Mouse (Mus musculus): ENCODE measurements around the gene Phf11a. TPM values are rescaled to one million over a fixed set of nuclear protein-coding genes. Genes with fewer than 3 reads are reported as not detected.
"Not testable (repeated sequence)": the region's sequence is repeated elsewhere in the genome, so short reads cannot be mapped to it uniquely, and the experiment has no call there.

Phf11a gene
- polyA plus RNA-seq, 2 experiments = 0.08 TPM; not detected in 1

- not testable (repeated sequence) for H3K36me3 ChIP-seq (ENCODE audit: control insufficient read depth, insufficient read depth, low read length); DNase-seq (ENCODE audit: low spot score); H3K9ac ChIP-seq (ENCODE audit: low read depth, low read length, severe bottlenecking); H3K4me2 ChIP-seq (replicated peaks; ENCODE audit: low read depth, low read length, severe bottlenecking); H3K27me3 ChIP-seq (ENCODE audit: control insufficient read depth, insufficient read depth, low read length); H3K9me3 ChIP-seq (ENCODE audit: control insufficient read depth, low read length); H3K4me3 ChIP-seq (replicated peaks; ENCODE audit: low read length); H3K27ac ChIP-seq (replicated peaks; ENCODE audit: low read depth, low read length); ATAC-seq (ENCODE audit: low FRiP score, low read depth); H3K4me1 ChIP-seq (ENCODE audit: control insufficient read depth, insufficient read depth, low read length)
- WGBS = 78% methylated on average over 4 of the region's 4 CpGs
These were observed 22.4 kb downstream of the Phf11a start for GRCm38 (mm10) chr14:59274961-59275360.

GRCm38 (mm10) chr14:59260056-59260455, 37.3 kb downstream of the Phf11a start, which contains the start of gene Gm6904:
TSS of gene Gm6904 (minus strand) at chr14:59260216.
- Histone ChIP-seq H3K27me3 (ENCODE audit: control insufficient read depth, insufficient read depth, low read length) (no peaks in the 10 kb centered on the region), H3K4me2 (replicated peaks; ENCODE audit: low read depth, low read length, severe bottlenecking) (no peak within 1 kb of the TSS), H3K36me3 (ENCODE audit: control insufficient read depth, insufficient read depth, low read length) (no peaks in the 10 kb centered on the region), H3K4me3 (replicated peaks; ENCODE audit: low read length) (no peak within 1 kb of the TSS), H3K9me3 (ENCODE audit: control insufficient read depth, low read length) (no peaks in the 10 kb centered on the region), H3K4me1 (ENCODE audit: control insufficient read depth, insufficient read depth, low read length) (no peaks in the 10 kb centered on the region), H3K27ac (replicated peaks; ENCODE audit: low read depth, low read length) (no peak within 1 kb of the TSS), H3K9ac (ENCODE audit: low read depth, low read length, severe bottlenecking) (no peak within 1 kb of the TSS)
- WGBS = 50% methylated on average over 3 of the region's 3 CpGs
- DNase-seq (ENCODE audit: low spot score) (peak; percentile 6), ATAC-seq (ENCODE audit: low FRiP score, low read depth) (no peak)
- no peak for TF ChIP-seq POLR2A (IDR thresholded peaks at IDR 0.05; ENCODE audit: borderline replicate concordance, extremely low read depth, insufficient read depth, insufficient read length)

- H3K4me1 ChIP-seq (ENCODE audit: control insufficient read depth, insufficient read depth, low read length); H3K9me3 ChIP-seq (ENCODE audit: control insufficient read depth, low read length); H3K36me3 ChIP-seq (ENCODE audit: control insufficient read depth, insufficient read depth, low read length); H3K4me3 ChIP-seq (replicated peaks; ENCODE audit: low read length); H3K4me2 ChIP-seq (replicated peaks; ENCODE audit: low read depth, low read length, severe bottlenecking); ATAC-seq (ENCODE audit: low FRiP score, low read depth); H3K27me3 ChIP-seq (ENCODE audit: control insufficient read depth, insufficient read depth, low read length); H3K27ac ChIP-seq (replicated peaks; ENCODE audit: low read depth, low read length); H3K9ac ChIP-seq (ENCODE audit: low read depth, low read length, severe bottlenecking); DNase-seq (ENCODE audit: low spot score): not testable (repeated sequence)
- WGBS = 90% methylated on average over 1 of the region's 1 CpGs
These were observed 41.5 kb downstream of the Phf11a start for GRCm38 (mm10) chr14:59255861-59256260.

GRCm38 (mm10) chr14:59250350-59250749, 47.0 kb downstream of the Phf11a start:
- not testable (repeated sequence) for H3K4me2 ChIP-seq (replicated peaks; ENCODE audit: low read depth, low read length, severe bottlenecking); ATAC-seq (ENCODE audit: low FRiP score, low read depth); H3K27me3 ChIP-seq (ENCODE audit: control insufficient read depth, insufficient read depth, low read length); H3K4me3 ChIP-seq (replicated peaks; ENCODE audit: low read length); H3K9ac ChIP-seq (ENCODE audit: low read depth, low read length, severe bottlenecking); H3K9me3 ChIP-seq (ENCODE audit: control insufficient read depth, low read length); H3K36me3 ChIP-seq (ENCODE audit: control insufficient read depth, insufficient read depth, low read length); H3K4me1 ChIP-seq (ENCODE audit: control insufficient read depth, insufficient read depth, low read length); H3K27ac ChIP-seq (replicated peaks; ENCODE audit: low read depth, low read length)
- WGBS = 59% methylated on average over 5 of the region's 5 CpGs
- peak; percentile 28 for DNase-seq (ENCODE audit: low spot score)

- peaks cover 90% of the 10 kb centered on the region for H3K36me3 ChIP-seq (ENCODE audit: control insufficient read depth, insufficient read depth, low read length)
- no peak for TF ChIP-seq POLR2A (IDR thresholded peaks at IDR 0.05; ENCODE audit: borderline replicate concordance, extremely low read depth, insufficient read depth, insufficient read length)
- no peak overlapping the region for H3K27ac ChIP-seq (replicated peaks; ENCODE audit: low read depth, low read length)
- H3K9me3 ChIP-seq (ENCODE audit: control insufficient read depth, low read length) = 0 out of 2 replicates have a peak, but pooled peaks cover 3% of the 10 kb centered on the region
- H3K4me3 ChIP-seq (replicated peaks; ENCODE audit: low read length) = no peak overlapping the region
- H3K4me1 ChIP-seq (ENCODE audit: control insufficient read depth, insufficient read depth, low read length) = no peaks in the 10 kb centered on the region
- no peak overlapping the region for H3K9ac ChIP-seq (ENCODE audit: low read depth, low read length, severe bottlenecking)
- no peak overlapping the region for H3K4me2 ChIP-seq (replicated peaks; ENCODE audit: low read depth, low read length, severe bottlenecking)
- DNase-seq (ENCODE audit: low spot score) = no peak
- WGBS = 91% methylated on average over 9 of the region's 9 CpGs
- H3K27me3 ChIP-seq (ENCODE audit: control insufficient read depth, insufficient read depth, low read length) = no peaks in the 10 kb centered on the region
- ATAC-seq (ENCODE audit: low FRiP score, low read depth) = no peak
These were observed 63.7 kb downstream of the Phf11a start for GRCm38 (mm10) chr14:59233635-59234034.

- Histone ChIP-seq H3K36me3 (ENCODE audit: control insufficient read depth, insufficient read depth, low read length) (peaks cover 89% of the 10 kb centered on the region), H3K4me1 (ENCODE audit: control insufficient read depth, insufficient read depth, low read length) (no peaks in the 10 kb centered on the region), H3K27me3 (ENCODE audit: control insufficient read depth, insufficient read depth, low read length) (no peaks in the 10 kb centered on the region), H3K4me3 (replicated peaks; ENCODE audit: low read length) (no peak overlapping the region), H3K9ac (ENCODE audit: low read depth, low read length, severe bottlenecking) (no peak overlapping the region), H3K4me2 (replicated peaks; ENCODE audit: low read depth, low read length, severe bottlenecking) (no peak overlapping the region), H3K27ac (replicated peaks; ENCODE audit: low read depth, low read length) (no peak overlapping the region), H3K9me3 (ENCODE audit: control insufficient read depth, low read length) (no peaks in the 10 kb centered on the region)
- DNase-seq (ENCODE audit: low spot score) (no peak), ATAC-seq (ENCODE audit: low FRiP score, low read depth) (no peak)
- WGBS = 80% methylated on average over 5 of the region's 5 CpGs
- TF ChIP-seq POLR2A (IDR thresholded peaks at IDR 0.05; ENCODE audit: borderline replicate concordance, extremely low read depth, insufficient read depth, insufficient read length) = no peak
These were observed 65.3 kb downstream of the Phf11a start for GRCm38 (mm10) chr14:59232003-59232402.

Data from limb, embryonic 14.5 days (tissue).